Mouse (Mus musculus) myocyte (in vitro differentiated cells): ENCODE data around the gene Miga2. TPM values are rescaled to one million over a fixed set of nuclear protein-coding genes. Genes with fewer than 3 reads are reported as not detected.

Source experiments
- H3K27me3 ChIP-seq: one replicate; pipeline ENCODE4 v1.6.1; 2011; ENCODE audit not compliant: control insufficient read depth, insufficient read depth, insufficient read length
- H3K36me3 ChIP-seq: one replicate; pipeline ENCODE4 v1.6.1; 2011; ENCODE audit not compliant: control insufficient read depth, insufficient read depth
- H3K4me2 ChIP-seq: one replicate; pipeline ENCODE4 v1.6.1; 2011; ENCODE audit warnings: low read depth, control low read depth
- H3K4me3 ChIP-seq: one replicate; pipeline ENCODE4 v1.5.1; 2011; ENCODE audit warnings: mild to moderate bottlenecking, control low read depth, moderate library complexity
- H3K79me2 ChIP-seq: one replicate; pipeline ENCODE4 v1.6.1; 2011; ENCODE audit not compliant: control insufficient read depth, insufficient read depth
- H3ac ChIP-seq: one replicate; pipeline ENCODE4 v1.6.1; 2011; ENCODE audit not compliant: control insufficient read depth, insufficient read length
- CEBPB ChIP-seq: IDR thresholded peaks from 2 replicates; pipeline ENCODE4 v1.6.1; 2011; ENCODE audit warnings: mild to moderate bottlenecking, moderate library complexity; ENCODE audit not compliant: poor library complexity, insufficient read depth, severe bottlenecking
- E2F4 ChIP-seq: IDR thresholded peaks from one replicate; pipeline ENCODE4 v1.6.1; 2011; ENCODE audit warnings: mild to moderate bottlenecking, control low read depth, moderate library complexity; ENCODE audit not compliant: insufficient read depth
- MAX ChIP-seq: IDR thresholded peaks from one replicate; pipeline ENCODE4 v1.6.1; 2011; ENCODE audit warnings: low read depth, mild to moderate bottlenecking, control low read depth
- MYOD1 ChIP-seq, 3 experiments: IDR thresholded peaks; one replicate each; pipeline ENCODE4 v1.6.1; 2011; ENCODE audit warnings: control low read depth in 2 of 3, low read depth in 2 of 3, mild to moderate bottlenecking in 2 of 3, moderate library complexity in 1 of 3; ENCODE audit not compliant: insufficient read length in 2 of 3, control insufficient read depth in 1 of 3
- MYOG ChIP-seq, 3 experiments: IDR thresholded peaks; one replicate each; pipeline ENCODE4 v1.6.1; 2011; ENCODE audit warnings: control low read depth in 2 of 3, low read depth in 2 of 3, mild to moderate bottlenecking in 2 of 3; ENCODE audit not compliant: insufficient read length in 2 of 3, control insufficient read depth in 1 of 3, insufficient read depth in 1 of 3
- POLR2A ChIP-seq: IDR thresholded peaks from one replicate; pipeline ENCODE4 v1.6.1; 2011; ENCODE audit warnings: low read depth, mild to moderate bottlenecking, control low read depth, moderate library complexity; ENCODE audit not compliant: insufficient read length
- POLR2AphosphoS2 ChIP-seq: IDR thresholded peaks from one replicate; pipeline ENCODE4 v1.6.1; 2011; ENCODE audit warnings: low read depth, control low read depth; ENCODE audit not compliant: insufficient read length
- REST ChIP-seq: IDR thresholded peaks from one replicate; pipeline ENCODE4 v1.6.1; 2011; ENCODE audit warnings: mild to moderate bottlenecking, control low read depth, moderate library complexity; ENCODE audit not compliant: insufficient read depth, insufficient read length
- SRF ChIP-seq: IDR thresholded peaks from one replicate; pipeline ENCODE4 v1.6.1; 2011; ENCODE audit warnings: low read depth; ENCODE audit not compliant: control insufficient read depth, insufficient read length
- TCF12 ChIP-seq: IDR thresholded peaks from one replicate; pipeline ENCODE4 v1.6.1; 2011; ENCODE audit warnings: mild to moderate bottlenecking, control low read depth; ENCODE audit not compliant: poor library complexity, insufficient read depth, severe bottlenecking
- TCF3 ChIP-seq: IDR thresholded peaks from one replicate; pipeline ENCODE4 v1.6.1; 2011; ENCODE audit warnings: low read depth, control low read depth; ENCODE audit not compliant: insufficient read length
- USF1 ChIP-seq: IDR thresholded peaks from one replicate; pipeline ENCODE4 v1.6.1; 2011; ENCODE audit warnings: low read depth, mild to moderate bottlenecking, control low read depth, moderate library complexity
- polyA plus RNA-seq: library from polyadenylated mRNA; unstranded; fragments of >200 nt; fragmentation: generic; extraction: Trizol; gene quantifications from one replicate; pipeline ENCODE4 v1.2.1, GENCODE M21; 2012; ENCODE audit warnings: missing spikeins

Miga2 gene
- polyA plus RNA-seq, 1 experiment, result 13.6 TPM

GRCm38 (mm10) chr2:30351149-30351548, 12.9 kb upstream of the Miga2 start:
- H3K79me2 ChIP-seq, result no peaks in the 10 kb centered on the region
- H3K4me2 ChIP-seq, result no peak overlapping the region
- no peak overlapping the region for H3ac ChIP-seq
- no peak for TF ChIP-seq E2F4
- TF ChIP-seq POLR2A, result no peak
- no peak for TF ChIP-seq MAX
- TF ChIP-seq POLR2AphosphoS2, result no peak
- no peak for TF ChIP-seq CEBPB
- TF ChIP-seq REST, result no peak
- TF ChIP-seq USF1, result no peak
- TF ChIP-seq TCF3, result no peak
- no peak for TF ChIP-seq TCF12
- TF ChIP-seq SRF, result no peak
- no peak for TF ChIP-seq MYOD1 (IDR thresholded peaks at IDR 0.05; ENCODE audit: control insufficient read depth in 1 of 3, insufficient read length in 2 of 3, low read depth in 2 of 3)
- TF ChIP-seq MYOG (IDR thresholded peaks at IDR 0.05; ENCODE audit: control insufficient read depth in 1 of 3, insufficient read depth in 1 of 3, insufficient read length in 2 of 3, low read depth in 2 of 3), result no peak
- H3K4me3 ChIP-seq, result no peak overlapping the region
- H3K27me3 ChIP-seq, result no peaks in the 10 kb centered on the region
- no peaks in the 10 kb centered on the region for H3K36me3 ChIP-seq

GRCm38 (mm10) chr2:30355861-30356260, 8.2 kb upstream of the Miga2 start:
- Histone ChIP-seq H3K4me2 (peak overlapping the region; percentile 79), H3K36me3 (no peaks in the 10 kb centered on the region), H3K79me2 (no peaks in the 10 kb centered on the region), H3ac (no peak overlapping the region), H3K27me3 (no peaks in the 10 kb centered on the region), H3K4me3 (no peak overlapping the region)
- TF ChIP-seq MYOD1 (IDR thresholded peaks at IDR 0.05; ENCODE audit: control insufficient read depth in 1 of 3, insufficient read length in 2 of 3, low read depth in 2 of 3) (peak in 1 of 3 experiments; percentile 21), USF1 (no peak), MYOG (IDR thresholded peaks at IDR 0.05; ENCODE audit: control insufficient read depth in 1 of 3, insufficient read depth in 1 of 3, insufficient read length in 2 of 3, low read depth in 2 of 3) (peak in 1 of 3 experiments; percentile 49)

- Histone ChIP-seq H3K4me2 (peak overlapping the region; percentile 79), H3K4me3 (no peak overlapping the region), H3ac (no peak overlapping the region), H3K79me2 (no peaks in the 10 kb centered on the region), H3K36me3 (no peaks in the 10 kb centered on the region), H3K27me3 (no peaks in the 10 kb centered on the region)
- TF ChIP-seq USF1, result no peak
- no peak for TF ChIP-seq MAX
- TF ChIP-seq MYOG (IDR thresholded peaks at IDR 0.05; ENCODE audit: control insufficient read depth in 1 of 3, insufficient read depth in 1 of 3, insufficient read length in 2 of 3, low read depth in 2 of 3), result no peak
- no peak for TF ChIP-seq TCF12
- no peak for TF ChIP-seq MYOD1 (IDR thresholded peaks at IDR 0.05; ENCODE audit: control insufficient read depth in 1 of 3, insufficient read length in 2 of 3, low read depth in 2 of 3)
- no peak for TF ChIP-seq SRF
- TF ChIP-seq TCF3, result no peak
- no peak for TF ChIP-seq POLR2A
- TF ChIP-seq CEBPB, result no peak
- no peak for TF ChIP-seq POLR2AphosphoS2
- TF ChIP-seq E2F4, result no peak
These were observed 7.8 kb upstream of the Miga2 start for GRCm38 (mm10) chr2:30356266-30356665.

GRCm38 (mm10) chr2:30356906-30357305, 7.1 kb upstream of the Miga2 start:
- Histone ChIP-seq H3K36me3 (no peaks in the 10 kb centered on the region), H3K79me2 (no peaks in the 10 kb centered on the region), H3K4me3 (peak overlapping the region; percentile 30), H3K4me2 (peak overlapping the region; percentile 79), H3ac (no peak overlapping the region), H3K27me3 (no peaks in the 10 kb centered on the region)
- TF ChIP-seq POLR2A (no peak), MYOD1 (IDR thresholded peaks at IDR 0.05; ENCODE audit: control insufficient read depth in 1 of 3, insufficient read length in 2 of 3, low read depth in 2 of 3) (no peak), USF1 (no peak), MYOG (IDR thresholded peaks at IDR 0.05; ENCODE audit: control insufficient read depth in 1 of 3, insufficient read depth in 1 of 3, insufficient read length in 2 of 3, low read depth in 2 of 3) (no peak), POLR2AphosphoS2 (no peak), MAX (no peak), CEBPB (no peak), TCF3 (no peak), SRF (no peak), E2F4 (no peak), REST (no peak), TCF12 (no peak)

GRCm38 (mm10) chr2:30357552-30358510, 6.2 kb upstream of the Miga2 start:
- Histone ChIP-seq H3K4me3 (peak overlapping the region; percentile 30), H3K79me2 (no peaks in the 10 kb centered on the region), H3K27me3 (no peaks in the 10 kb centered on the region), H3ac (peak overlapping the region; percentile 12), H3K36me3 (no peaks in the 10 kb centered on the region), H3K4me2 (peak overlapping the region; percentile 79)
- TF ChIP-seq TCF12, result no peak
- no peak for TF ChIP-seq MYOD1 (IDR thresholded peaks at IDR 0.05; ENCODE audit: control insufficient read depth in 1 of 3, insufficient read length in 2 of 3, low read depth in 2 of 3)
- TF ChIP-seq CEBPB, result no peak
